Comparison of ENCODE assay signal across 18 mouse cellular contexts in genomic region chr4:59450234-59450854, GRCm38 (mm10). TPM values are rescaled to one million over a fixed set of nuclear protein-coding genes. Genes with fewer than 3 reads are reported as not detected.
DNase-seq lines count a peak whose midpoint lies in the region; ATAC-seq lines count a peak whose summit lies in the region.
"Had no signal": no experiment of that assay in that cellular context is flagged by ENCODE, and none has a peak within 500 bp of the region (broad histone marks: within the 10 kb centered on the region; RNA-seq: fewer than 3 reads in every experiment).

No protein-coding gene starts in this region.

- no peak overlapping the region for H3K4me3 ChIP-seq in lung, embryonic 15.5 days
- H3K4me3 ChIP-seq: embryonic facial prominence, embryonic 13.5 days; forebrain, embryonic 10.5 days; gastrocnemius, adult 2 months; heart, embryonic 10.5 days; hindbrain, embryonic 13.5 days; neural tube, embryonic 12.5 days had no signal

- no peaks in the 10 kb centered on the region for H3K9me3 ChIP-seq in lung, embryonic 15.5 days
- H3K9me3 ChIP-seq: embryonic facial prominence, embryonic 13.5 days; forebrain, embryonic 10.5 days; heart, embryonic 10.5 days; hindbrain, embryonic 13.5 days; neural tube, embryonic 12.5 days had no signal

- peak overlapping the region; percentile 42; the same call in 1 of the 2 replicates for H3K27ac ChIP-seq in lung, embryonic 15.5 days
- H3K27ac ChIP-seq: embryonic facial prominence, embryonic 13.5 days; forebrain, embryonic 10.5 days; gastrocnemius, adult 2 months; heart, embryonic 10.5 days; hindbrain, embryonic 13.5 days; neural tube, embryonic 12.5 days had no signal

- WGBS in lung, embryonic 15.5 days, result 61% methylated on average over 6 of the region's 6 CpGs

- H3K9ac ChIP-seq in lung, embryonic 15.5 days, result no peak overlapping the region
- H3K9ac ChIP-seq: embryonic facial prominence, embryonic 13.5 days; hindbrain, embryonic 13.5 days; neural tube, embryonic 12.5 days had no signal

- H3K4me2 ChIP-seq in lung, embryonic 15.5 days, result no peak overlapping the region
- H3K4me2 ChIP-seq: embryonic facial prominence, embryonic 13.5 days; hindbrain, embryonic 13.5 days; neural tube, embryonic 12.5 days had no signal

- ATAC-seq in lung, embryonic 15.5 days (ENCODE audit: borderline replicate concordance, extremely low read depth, low FRiP score, low TSS enrichment), result 0 out of 2 replicates have a peak, but pooled peaks have one; percentile 39
- 0 out of 2 replicates have a peak, but pooled peaks have one; percentile 26 for ATAC-seq in granulocyte monocyte progenitor cell, adult 5-6 weeks (replicated peaks; ENCODE audit: poor library complexity, severe bottlenecking)
- ATAC-seq: CD4-positive, CD25-positive, alpha-beta regulatory T cell, adult 4 months; intestine, embryonic 16.5 days had no signal

- no peaks in the 10 kb centered on the region for H3K27me3 ChIP-seq in lung, embryonic 15.5 days
- H3K27me3 ChIP-seq: embryonic facial prominence, embryonic 13.5 days; hindbrain, embryonic 13.5 days; neural tube, embryonic 12.5 days had no signal

- no peak for DNase-seq in lung, postnatal 36 days
- DNase-seq in urinary bladder, postnatal 14 days (ENCODE audit: low spot score), result peak; percentile 31
- DNase-seq in urinary bladder, adult 2 months (ENCODE audit: low spot score), result no peak
- DNase-seq in gastrocnemius, postnatal 14 days, result no peak
- no peak for DNase-seq in cerebellum, adult 8-10 months
- DNase-seq: adrenal gland, adult 8-10 months; cerebellum, adult 9-11 months; gastrocnemius, adult 2 months; heart, postnatal 10 days had no signal

- intact Hi-C loops in gastrocnemius, postnatal 14 days (cut with DNase I; ENCODE audit: low total_unique reads), result no loop called here

- H3K4me1 ChIP-seq in lung, embryonic 15.5 days, result peaks cover 3% of the 10 kb centered on the region; the same call in 1 of the 2 replicates
- H3K4me1 ChIP-seq: embryonic facial prominence, embryonic 13.5 days; hindbrain, embryonic 13.5 days; neural tube, embryonic 12.5 days had no signal

- no peaks in the 10 kb centered on the region for H3K36me3 ChIP-seq in lung, embryonic 15.5 days
- H3K36me3 ChIP-seq: embryonic facial prominence, embryonic 13.5 days; forebrain, embryonic 10.5 days; hindbrain, embryonic 13.5 days; neural tube, embryonic 12.5 days had no signal

RNA-seq across cellular contexts. Expression of gene Susd1, which starts 11.9 kb away (rescaled TPM):
- 7.8 and 8.0 TPM in 2 replicates for polyA plus RNA-seq in lung, embryonic 15.5 days (2015; fragmentation: Nextera tagmentation; extraction: Ambion mirVana)
- 15.0 and 17.6 TPM in 2 replicates for polyA plus RNA-seq in urinary bladder, adult 2 months (2012; rRNA removed)
- total RNA-seq in granulocyte monocyte progenitor cell, adult 5-6 weeks (2014; fragmentation: Nextera tagmentation), result 63.2 and 74.8 TPM in 2 replicates
- 94.4 and 95.7 TPM in 2 replicates for total RNA-seq in granulocyte monocyte progenitor cell, adult 5-6 weeks (2017)
- 1 to 10 TPM in 1 of 2 experiments, under 1 TPM in 1; 0.40 to 1.3 TPM for total RNA-seq in gastrocnemius, postnatal 14 days (2021)

Comparison
In these comparisons a context has a peak if more than half of its experiments do, and no peak if none do; other contexts are left out.
1. RNA of gene Susd1, which starts 11.9 kb away (total RNA-seq): 63.2 to 95.7 TPM in granulocyte monocyte progenitor cell, adult 5-6 weeks; 0.40 to 1.3 TPM in gastrocnemius, postnatal 14 days; every median in the first group is over 10 times any median in the second.